Mouse (Mus musculus): ENCODE measurements around the gene Olfr692.
"Not testable (repeated sequence)": the region's sequence is repeated elsewhere in the genome, so short reads cannot be mapped to it uniquely, and the experiment has no call there.

Gene Olfr692

DNA sequence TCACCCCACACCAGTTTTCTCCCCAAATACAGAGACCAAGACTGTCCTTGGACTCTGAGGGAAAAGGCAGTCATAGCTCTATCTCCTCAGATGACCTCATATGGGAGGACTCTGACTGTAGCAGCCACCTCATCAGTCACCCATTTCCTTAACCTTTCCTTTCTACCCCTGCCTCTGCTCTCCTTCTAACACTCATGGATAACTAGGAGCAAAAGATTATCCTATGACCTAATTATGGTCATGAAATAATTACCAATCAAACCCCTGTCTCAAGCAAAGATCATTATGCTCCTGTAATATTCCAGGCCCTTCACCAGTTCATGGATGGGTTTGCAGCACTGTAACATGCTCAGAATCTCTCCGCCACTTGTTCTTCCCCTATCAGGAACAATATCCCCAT, at the start of gene Olfr692:
TSS of gene Olfr692 (plus strand) at position 301 of the 400 bp plus-strand sequence.
- no peak for DNase-seq (ENCODE audit: low read depth, low spot score)

DNA sequence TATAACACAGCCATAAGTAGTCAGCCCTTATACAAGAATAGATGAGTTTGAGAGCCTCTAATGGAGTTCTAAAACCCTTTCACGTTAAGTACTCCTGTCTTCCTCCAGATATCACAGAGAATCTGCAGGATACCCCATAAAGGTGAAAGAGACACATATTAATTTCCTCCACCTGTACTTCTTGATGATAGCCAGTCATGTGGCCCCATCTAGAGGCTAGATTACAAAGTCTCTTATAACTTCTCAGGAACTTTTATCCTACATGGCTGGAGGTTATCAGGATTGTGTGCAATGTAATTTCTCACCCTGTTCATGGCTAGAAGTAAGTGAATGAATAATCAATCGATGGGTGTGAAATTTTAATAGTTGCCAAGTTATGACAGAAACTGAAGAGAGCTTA, 42.7 kb upstream of the Olfr692 start:
- no peak for DNase-seq (ENCODE audit: low read depth, low spot score)

DNA sequence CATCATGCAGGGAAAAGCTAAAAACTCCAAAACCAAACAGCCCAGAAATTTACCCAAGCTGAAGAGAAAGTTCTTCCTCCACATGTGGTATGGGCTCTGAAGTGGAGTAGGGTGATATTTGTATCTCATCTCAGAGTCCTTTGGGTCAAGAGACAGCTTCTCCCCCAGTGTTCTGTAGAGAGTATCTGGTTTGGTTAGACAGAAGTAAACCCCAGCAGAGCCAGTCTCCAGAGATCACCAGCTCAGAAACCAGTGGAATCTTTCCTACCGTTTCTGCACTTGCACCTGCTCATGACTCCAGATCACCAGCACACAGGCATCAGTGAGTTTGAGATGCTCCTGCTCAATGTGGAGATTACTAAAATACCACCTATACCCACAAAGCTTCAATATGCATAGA, 34.0 kb upstream of the Olfr692 start, which contains the start of gene Olfr690:
TSS of gene Olfr690 (minus strand) at position 101 of the 400 bp plus-strand sequence.
- no peak for DNase-seq (ENCODE audit: low read depth, low spot score)

DNA sequence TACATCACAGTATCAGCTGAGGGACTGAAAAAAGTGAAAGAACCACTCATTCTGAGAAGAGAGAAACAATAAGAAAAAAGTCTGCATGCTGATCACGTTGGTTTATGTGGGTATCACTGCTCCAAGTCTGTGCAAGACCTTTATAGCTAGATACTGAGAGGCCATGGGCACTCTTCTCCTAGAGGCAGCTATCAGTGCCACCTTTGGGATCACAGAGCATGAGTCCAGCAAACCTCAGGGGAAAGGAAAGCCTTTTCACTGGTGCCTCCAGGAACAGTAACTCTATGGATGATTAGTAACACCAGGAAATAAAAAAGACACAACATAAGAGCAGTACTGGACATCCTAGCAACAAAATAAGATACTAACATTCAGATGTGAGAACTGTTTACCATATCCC, 25.9 kb upstream of the Olfr692 start, which contains the start of gene Olfr691:
TSS of gene Olfr691 (minus strand) at position 101 of the 400 bp plus-strand sequence.
- DNase-seq (ENCODE audit: low read depth, low spot score): no peak

DNA sequence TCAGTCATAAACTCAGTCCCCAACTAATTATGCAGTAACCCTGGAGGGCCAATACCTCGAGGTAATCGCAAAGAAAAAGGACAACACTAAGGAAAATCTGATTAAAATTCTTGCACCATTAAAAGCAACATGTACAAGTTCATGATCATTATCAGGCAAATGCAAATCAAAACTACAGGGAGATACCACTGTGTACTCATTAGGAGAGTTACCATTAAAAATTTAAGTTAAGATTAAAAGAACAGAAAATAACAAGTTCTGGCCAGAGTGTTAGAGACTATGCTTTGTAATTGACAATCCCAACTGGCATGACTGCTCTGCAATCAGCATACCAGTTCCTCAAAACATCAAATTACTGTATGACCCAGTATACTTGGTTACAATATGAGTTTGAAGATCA, 25.3 kb upstream of the Olfr692 start:
- DNase-seq (ENCODE audit: low read depth, low spot score): no peak

DNA sequence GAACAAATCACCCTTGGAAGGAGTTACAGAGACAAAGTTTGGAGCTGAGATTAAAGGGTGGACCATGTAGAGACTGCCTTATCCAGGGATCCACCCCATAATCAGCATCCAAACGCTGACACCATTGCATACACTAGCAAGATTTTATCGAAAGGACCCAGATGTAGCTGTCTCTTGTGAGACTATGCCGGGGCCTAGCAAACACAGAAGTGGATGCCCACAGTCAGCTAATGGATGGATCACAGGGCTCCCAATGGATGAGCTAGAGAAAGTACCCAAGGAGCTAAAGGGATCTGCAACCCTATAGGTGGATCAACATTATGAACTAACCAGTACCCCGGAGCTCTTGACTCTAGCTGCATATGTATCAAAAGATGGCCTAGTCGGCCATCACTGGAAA, 12.0 kb upstream of the Olfr692 start:
- not testable (repeated sequence) for DNase-seq (ENCODE audit: low read depth, low spot score)

DNA sequence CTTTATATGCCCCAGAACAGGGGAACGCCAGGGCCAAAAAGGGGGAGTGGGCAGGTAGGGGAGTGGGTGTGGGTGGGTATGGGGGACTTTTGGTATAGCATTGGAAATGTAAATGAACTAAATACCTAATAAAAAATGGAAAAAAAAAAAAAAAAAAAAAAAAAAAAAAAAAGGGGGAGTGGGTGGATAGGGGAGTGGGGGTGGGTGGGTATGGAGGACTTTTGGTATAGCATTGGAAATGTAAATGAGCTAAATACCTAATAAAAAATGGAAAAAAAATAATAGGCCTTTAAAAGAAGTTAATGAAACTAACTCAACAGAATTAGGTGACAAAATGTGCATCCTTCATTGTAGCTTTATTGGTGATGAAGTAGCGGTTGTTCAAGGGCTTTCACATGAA, 11.5 kb upstream of the Olfr692 start:
- not testable (repeated sequence) for DNase-seq (ENCODE audit: low read depth, low spot score)

DNA sequence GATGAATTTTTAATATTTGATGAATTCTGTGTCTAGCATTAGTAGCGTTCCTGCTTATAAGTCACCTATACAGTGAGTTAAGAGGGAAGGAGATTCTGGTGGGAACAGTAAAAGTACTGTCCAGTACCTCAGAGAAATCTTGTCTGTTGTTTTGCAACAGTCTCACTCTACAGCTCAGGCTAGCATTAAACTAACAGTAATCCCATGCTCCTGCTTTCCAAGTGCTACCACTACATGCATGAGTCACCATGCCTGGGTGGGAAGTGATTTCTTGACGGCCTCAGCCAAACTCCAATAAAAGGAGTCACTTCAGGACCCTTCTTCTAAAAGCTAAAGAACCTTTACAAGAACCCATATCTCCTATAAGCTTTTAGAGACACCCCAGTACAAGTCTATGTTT, 6.3 kb upstream of the Olfr692 start:
- DNase-seq (ENCODE audit: low read depth, low spot score): no peak

DNA sequence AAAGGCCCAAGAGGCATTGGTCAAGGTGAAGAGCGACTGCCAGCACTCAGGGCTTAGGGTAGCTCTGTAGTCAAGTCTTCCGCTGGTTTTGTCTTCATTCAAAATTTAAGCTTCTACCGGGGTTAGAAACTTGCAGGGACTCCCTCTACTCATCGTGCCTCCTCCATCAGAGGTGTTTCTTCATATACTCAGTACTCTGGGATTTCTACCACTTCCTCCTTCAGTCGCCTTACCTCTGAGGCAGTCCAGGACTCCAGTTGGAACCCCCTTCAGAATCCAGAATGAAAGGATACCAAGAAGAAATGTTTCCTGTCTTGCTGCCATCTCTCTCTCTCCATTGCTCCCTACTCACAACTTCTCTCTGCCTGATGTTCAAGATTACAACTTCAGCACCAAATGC, 762 bp upstream of the Olfr692 start:
- DNase-seq (ENCODE audit: low read depth, low spot score): no peak

DNA sequence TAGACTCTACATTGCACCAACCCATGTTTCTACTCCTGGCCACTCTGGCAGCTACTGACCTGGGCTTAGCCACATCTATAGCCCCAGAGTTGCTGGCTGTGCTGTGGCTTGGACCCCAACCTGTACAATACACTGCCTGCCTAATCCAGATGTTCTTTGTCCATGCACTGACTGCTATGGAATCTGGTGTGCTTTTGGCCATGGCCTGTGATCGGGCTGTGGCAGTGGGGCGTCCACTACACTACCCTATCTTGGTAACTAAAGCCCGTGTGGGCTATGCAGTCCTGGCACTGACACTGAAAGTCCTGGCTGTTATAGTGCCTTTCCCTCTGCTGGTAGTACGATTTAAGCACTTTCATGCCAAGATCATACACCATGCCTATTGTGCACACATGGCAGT, 491 bp downstream of the Olfr692 start:
- no peak for DNase-seq (ENCODE audit: low read depth, low spot score)

DNA sequence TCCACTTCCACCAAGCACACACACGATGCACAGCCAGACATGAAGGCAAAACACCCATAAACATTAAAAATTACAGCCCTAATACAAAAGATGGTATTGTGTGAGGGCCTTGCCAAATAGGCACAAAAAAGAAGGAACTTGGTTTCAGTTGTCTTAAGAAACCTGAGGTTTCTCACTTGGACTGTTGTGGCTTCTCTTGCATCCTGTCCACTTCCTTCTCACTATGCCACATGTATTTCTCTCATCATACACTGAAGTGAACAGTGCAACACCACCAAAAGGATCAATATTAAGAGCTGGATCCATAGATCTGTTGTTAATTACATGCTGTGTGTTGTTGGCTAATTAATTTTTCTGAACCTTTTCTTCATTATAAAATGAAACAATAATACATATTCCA, 4.9 kb downstream of the Olfr692 start:
- no peak for DNase-seq (ENCODE audit: low read depth, low spot score)

DNA sequence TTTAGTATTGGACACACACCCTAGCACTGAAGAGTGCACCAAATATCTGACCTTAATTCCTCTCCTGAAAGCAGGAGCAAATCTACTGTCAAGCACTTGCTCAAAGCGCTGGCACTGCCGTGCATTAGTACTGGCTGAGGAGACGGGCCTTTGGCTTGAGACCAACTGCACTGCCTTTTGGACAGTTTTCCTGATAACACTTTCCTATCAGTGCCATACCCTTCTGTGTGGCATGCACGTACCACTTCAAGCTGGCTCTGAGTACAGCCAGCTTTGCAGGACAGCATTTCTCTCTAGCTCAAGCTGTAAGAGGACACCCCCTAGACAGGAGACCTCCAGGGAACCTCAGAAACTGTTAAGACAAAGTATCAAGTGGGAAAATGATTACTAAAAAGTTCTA, 5.5 kb downstream of the Olfr692 start:
- no peak for DNase-seq (ENCODE audit: low read depth, low spot score)

DNA sequence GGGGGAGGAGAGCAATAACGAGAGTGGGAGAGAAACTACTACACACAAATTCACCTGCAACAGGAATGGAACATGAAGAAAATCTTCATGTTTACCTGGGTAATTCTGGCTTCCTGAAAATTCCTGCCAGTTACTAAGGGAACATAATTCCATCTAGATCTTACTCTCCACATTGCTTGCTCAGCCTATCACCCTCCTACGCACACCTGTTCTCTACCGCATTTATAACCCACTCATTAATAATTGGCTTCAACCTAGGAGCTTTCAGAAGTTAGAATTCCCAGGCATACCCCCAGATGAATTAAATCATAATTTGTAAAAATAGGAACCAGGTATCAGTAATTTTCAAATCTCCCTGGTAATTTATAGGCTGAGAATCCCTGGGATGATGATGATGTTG, 5.9 kb downstream of the Olfr692 start:
- no peak for DNase-seq (ENCODE audit: low read depth, low spot score)

DNA sequence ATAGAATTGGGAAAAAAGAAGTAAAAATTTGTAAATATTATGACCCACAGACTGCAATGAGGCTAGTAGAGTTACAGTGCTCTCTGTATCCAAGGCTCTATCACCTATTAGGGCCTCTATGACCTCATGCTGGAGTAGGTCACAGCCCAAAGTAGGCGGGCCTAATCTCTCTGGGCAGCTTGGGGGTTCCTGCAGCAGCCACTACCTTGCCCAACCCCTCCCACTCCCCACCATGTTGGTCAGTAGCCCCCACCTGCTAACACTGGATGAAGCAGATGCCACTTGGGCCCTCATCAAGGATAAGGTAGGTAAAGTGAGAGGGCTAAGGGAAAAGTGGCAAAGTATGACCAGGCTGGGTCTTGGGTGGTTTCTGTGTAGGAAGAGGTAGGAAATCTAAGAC, 6.8 kb downstream of the Olfr692 start, which contains the start of gene Gm5901:
TSS of gene Gm5901 (plus strand) at position 173 of the 400 bp plus-strand sequence.
- no peak for DNase-seq (ENCODE audit: low read depth, low spot score)

DNA sequence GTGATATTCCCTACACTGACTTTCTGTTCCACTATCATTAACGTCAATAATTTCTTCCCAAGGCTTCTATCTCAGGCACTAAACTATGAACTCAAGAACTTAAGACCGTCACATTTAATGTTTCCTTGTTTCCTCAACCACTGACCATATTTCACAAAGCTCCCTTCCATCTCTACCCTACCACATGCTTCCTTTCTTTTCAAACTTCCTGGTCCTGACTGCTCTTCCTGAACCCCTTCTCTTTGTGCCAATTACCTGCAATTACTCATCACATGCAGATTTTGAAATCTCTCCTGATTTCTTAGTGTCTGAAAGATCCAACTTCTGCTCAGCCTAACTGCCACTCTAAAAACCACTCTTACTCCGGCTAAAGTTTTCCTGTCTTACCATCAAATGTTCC, 12.3 kb downstream of the Olfr692 start:
- DNase-seq (ENCODE audit: low read depth, low spot score): no peak

DNA sequence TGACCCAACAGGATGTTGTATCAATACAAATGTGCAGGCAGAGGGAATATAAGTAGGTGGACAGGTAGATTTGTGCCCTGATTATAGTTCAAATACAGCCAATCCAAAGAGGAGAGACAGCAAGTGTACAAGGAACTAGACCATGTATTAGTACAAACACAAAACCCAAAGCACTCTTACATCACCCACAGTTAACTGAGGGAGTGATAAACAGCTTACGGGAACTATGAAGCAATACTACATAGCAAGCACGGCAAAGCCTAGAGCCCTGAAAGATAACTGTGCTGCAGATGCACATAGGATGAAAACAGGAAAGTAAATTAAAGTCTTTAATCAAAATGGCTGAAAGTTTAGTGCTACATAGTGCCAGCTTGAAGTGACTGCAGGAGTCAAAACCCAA, 19.7 kb downstream of the Olfr692 start:
- DNase-seq (ENCODE audit: low read depth, low spot score): no peak

DNA sequence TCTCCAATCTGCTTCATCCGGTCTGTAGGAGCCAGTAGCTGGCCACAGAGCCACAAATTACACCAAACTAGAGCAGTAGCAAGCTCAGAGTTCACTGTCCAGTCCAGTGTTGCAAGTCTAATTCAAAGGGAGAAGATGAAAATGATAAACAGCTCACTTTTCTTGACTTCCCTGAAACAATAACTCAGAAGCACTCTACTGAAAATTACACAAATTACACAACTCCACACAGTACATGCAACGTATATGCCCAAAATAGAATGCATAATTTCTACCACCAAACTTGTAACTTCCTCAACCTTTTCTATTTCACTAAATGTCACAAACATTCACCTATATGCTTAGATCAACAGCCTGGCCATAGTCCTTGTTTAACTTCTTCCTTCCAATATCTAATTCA, 22.2 kb downstream of the Olfr692 start:
- DNase-seq (ENCODE audit: low read depth, low spot score): no peak

DNA sequence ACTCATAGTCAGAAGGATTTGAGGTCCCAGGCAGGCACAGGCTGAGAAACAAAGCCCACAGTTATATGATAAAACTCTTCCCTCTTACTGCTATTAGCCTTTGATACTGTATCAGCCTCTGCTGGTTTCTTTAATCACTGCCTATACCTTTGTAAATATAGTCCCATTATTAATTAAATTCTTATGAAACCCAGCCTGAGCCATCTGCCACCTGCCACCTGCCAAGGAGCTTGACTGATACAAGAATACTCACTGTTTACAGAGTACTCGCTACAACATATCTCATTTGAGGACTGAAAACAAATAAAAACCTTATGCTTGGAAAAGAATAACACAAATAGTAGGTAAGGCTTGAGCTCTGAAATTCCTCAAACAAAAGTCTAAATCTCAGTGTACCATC, 26.6 kb downstream of the Olfr692 start:
- DNase-seq (ENCODE audit: low read depth, low spot score): no peak

DNA sequence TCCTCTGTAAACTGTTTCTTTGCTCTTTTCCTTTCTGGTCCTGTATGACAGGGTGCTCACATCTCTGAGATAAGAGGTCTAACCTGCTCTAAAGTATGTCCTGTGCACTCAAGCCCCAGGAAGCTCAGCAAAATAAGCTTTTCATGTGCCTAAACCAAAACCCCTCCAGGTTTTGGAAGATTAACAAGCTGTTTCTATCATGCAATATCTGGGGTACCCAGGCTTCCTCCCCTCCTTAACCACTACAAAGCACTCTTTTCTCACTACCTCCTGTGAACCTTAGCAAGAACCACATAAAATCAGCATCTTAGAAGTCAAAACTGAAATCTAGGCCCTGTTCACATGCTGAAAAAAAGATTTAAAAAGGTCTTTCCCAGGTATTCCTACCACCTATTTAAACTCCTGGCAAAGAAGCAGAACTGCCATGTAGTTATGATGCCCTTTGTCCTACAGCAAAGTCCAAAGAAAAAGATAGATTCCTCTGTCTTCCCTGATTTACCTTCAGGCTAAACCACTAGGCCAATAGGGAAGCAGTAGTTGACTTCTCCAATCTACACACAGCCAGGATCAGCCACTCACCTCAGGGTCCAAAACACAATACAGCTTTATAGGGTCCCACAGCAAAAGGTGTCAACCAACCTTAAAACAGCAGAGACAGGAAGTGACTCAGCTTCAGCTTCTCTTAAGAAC, 27.2 kb downstream of the Olfr692 start:
- no peak for DNase-seq (ENCODE audit: low read depth, low spot score)

DNA sequence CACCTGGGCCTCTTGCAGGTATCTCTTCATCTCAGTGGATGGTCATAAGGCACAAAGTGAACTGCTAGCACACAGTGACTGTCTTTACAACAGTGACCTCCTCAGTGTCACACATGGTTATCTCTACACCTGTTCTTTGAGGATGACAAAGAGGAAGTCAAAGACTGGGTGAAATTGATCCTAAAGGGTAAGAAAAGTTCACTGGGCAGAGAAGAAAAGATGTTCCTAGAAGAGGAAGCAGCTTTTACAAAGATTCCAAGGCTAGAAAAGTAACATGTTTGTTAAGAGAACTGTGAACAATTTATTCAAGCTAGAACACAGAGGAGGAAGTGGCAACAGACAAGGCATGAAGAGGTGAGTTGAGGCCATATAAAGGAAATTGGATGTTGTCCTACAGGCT, 28.1 kb downstream of the Olfr692 start:
- no peak for DNase-seq (ENCODE audit: low read depth, low spot score)

DNA sequence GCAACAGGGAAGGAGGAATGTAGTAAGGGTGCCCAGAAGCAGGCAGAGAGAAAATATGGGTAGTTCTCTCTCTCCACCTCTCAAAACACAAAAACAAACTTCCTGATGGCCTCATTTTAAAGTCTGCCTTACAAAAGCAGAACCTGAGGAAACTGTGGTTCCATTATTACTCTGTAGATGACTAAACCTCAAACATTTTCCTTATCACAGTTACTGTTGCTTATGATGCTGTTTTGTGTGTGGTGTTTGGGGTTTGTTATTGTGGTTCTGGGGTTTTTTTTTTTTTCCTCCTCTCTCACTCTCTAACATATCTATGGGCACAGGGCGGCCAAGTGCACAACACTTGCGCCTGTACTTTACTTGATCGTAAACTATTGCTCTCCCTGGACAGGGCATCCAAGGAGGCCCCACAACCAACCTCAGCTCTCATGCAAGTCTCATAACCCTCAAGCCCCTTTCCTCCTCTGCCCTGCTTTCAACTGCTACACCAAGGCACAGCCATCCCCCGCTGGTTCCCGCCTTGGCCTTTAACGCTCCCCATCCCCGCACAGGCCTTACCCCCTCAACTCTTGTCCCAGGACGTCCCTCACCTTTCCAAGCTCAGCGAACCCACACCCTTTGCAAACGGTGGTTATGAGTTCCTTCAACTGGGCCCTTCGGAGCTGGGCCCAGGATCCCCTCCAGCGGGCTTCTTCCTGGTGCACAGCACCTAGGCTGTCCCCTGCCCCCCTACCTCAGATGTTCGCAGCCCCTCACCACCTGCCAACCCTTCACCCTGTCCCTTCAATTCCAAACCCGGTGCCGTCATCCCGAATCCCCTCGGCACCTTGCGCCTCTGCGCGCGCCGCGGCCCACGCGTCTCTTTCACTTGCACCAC, 31.3 kb downstream of the Olfr692 start:
- DNase-seq (ENCODE audit: low read depth, low spot score): peak; percentile 69

DNA sequence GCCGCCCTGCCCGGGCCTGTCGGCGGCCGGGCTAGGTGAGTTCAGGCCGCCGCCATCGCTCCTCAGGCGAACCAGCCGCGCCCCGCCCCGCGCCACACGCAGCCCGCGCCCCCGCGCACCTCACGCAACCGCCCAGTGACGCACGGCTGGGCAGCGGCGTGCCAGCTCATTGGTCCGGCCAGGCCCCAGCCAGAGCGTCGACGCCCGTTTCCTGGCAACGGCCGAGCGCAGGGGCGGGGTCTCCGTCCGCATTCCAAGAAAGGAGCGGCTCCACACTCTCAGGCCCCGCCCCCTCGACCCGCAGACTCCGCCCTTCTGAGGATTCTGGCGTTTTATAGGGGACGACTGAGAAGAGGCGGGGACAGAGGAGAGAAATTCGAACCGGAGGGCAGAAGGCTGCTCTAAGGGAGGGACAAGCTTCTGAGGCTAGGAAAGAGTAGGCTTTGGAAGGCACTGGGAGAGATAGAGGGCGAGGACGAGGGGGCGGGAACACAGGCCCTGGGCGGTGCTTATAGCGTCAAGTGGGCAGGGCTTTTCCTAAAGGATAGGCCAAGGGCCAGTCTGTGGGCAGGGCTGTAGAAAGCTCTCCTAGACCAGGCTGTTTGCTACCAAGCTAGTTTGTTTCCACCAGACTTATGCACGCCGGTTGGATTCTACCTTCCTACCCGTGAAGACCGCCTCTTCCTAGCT, 32.0 kb downstream of the Olfr692 start, which contains the start of gene Fam160a2:
TSS of gene Fam160a2 (minus strand) at position 120 of the 690 bp plus-strand sequence.
- DNase-seq (ENCODE audit: low read depth, low spot score): peak; percentile 99

Data from R1 (cell line).